Mouse (Mus musculus) left cerebral cortex, adult 8-10 months (tissue): ENCODE measurements around the gene Ddc. TPM values are rescaled to one million over a fixed set of nuclear protein-coding genes. Genes with fewer than 3 reads are reported as not detected.
A peak's percentile ranks its signal among the peaks of the same experiment; 100 is the strongest.

Experiments
- DNase-seq, 2 experiments: peaks; one replicate each; pipeline ENCODE4 v3.0.0; 2022; ENCODE audit warnings: low spot score in 2 of 2
- total RNA-seq, 4 experiments: library from RNA; stranded (reverse); gene quantifications; 2 replicates each; pipeline ENCODE4 v1.2.4; 2022

Gene Ddc
- total RNA-seq, 4 experiments from 2014 or later, result 6.6 to 8.9 (median 7.8) TPM

DNA sequence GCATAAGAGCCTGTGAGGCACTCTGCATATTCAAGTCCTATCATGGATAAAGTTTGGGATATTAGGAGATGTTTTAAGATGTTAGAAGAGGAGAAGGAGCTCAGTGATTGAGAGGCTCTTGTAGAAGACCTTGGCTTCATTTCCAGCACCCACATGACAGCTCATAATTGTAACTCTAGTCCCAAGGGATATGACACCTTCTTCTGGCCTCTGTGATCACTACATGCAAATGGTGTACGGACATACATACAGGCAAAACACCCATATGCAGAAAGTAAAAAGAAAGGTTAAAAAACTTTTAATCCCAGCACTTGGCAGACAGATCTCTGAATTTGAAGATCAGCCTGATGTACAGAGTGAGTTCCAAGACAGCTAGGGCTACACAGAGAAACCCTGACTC is 99.3 kb downstream of the Ddc start:
- DNase-seq, result no peak

DNA sequence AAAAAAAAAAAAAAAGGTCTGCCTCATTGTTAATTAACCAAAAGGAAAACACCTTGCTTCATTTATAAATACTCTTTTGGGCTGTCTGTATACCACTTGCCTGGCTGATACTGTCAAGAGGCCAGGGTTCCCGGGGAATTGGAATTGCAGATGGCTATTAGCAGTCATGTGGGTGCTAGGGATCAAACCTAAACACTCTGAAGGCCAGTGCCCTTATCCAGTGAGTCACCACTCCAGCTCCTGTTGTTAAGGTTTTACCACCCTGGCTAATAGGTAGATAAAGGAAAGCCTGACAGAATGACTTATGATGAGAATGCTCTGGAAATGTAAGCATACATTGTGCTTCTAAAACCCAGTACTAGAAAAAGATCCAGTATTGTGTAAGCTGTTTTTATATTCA is 103.3 kb downstream of the Ddc start:
- no peak for DNase-seq

DNA sequence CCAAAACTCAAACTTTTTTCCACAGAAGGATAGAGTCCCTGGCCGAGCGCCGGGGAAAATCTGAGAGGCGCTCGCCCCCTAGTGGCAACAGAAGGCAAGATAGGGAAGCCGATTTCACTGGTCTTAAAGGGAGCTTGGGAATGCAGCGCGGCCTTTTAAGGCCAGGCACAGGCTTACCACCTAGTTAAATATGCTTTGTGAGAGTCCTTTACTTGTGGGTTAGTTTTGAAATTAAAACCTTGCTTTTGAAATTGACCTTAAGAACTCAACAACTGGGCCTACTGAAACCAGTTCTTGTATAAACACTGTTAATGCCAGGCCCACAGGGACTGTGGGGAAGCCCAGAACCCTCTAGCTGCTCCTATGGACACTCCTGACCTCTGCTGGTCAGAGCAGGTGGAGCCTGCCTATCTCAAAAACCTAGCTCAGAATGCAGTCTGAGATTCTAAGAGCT is 109.4 kb downstream of the Ddc start:
- peak; percentile 23 to 46 for DNase-seq

DNA sequence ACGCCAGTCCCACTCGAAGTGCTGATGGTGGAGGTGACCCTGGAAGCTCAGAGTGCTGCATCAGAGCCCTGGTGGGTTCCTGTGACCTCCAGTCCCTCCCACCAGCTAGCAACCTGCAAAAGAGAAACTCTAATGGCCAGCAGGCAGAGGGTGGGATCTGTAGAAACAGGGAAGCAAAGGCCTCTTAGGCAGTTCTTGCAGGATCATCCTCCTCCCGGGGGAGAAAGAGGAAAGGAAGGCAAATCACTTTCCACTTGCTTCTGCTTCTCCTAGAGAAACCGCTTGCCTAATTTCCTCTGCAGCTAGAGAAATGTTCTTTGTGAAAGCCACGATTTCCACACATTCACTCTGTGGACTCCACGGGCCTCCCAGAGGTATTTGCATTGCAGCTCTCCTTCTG is 112.5 kb downstream of the Ddc start:
- no peak for DNase-seq

GRCm38 (mm10) chr11:11781728-11782127 is 116.2 kb downstream of the Ddc start:
- DNase-seq, result no peak

DNA sequence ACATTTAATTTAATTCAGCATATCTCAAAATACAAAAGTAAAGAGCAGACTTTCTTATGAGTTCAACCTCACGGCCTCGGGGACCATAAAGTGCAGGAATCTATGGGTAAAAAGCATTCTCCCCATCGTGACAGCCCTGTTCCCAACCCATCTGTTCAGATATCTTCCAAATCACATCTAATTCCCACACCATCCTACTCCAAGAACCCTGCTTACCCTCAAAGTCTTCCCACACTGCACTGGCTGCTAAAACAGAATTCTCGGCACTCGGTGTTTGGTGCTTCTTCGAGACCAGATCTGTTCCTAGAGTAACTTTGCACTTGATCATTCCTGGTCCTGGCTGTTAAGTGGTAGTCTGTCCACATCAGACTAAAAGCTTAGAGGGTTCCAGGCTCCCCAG is 119.6 kb downstream of the Ddc start:
- DNase-seq, result no peak

DNA sequence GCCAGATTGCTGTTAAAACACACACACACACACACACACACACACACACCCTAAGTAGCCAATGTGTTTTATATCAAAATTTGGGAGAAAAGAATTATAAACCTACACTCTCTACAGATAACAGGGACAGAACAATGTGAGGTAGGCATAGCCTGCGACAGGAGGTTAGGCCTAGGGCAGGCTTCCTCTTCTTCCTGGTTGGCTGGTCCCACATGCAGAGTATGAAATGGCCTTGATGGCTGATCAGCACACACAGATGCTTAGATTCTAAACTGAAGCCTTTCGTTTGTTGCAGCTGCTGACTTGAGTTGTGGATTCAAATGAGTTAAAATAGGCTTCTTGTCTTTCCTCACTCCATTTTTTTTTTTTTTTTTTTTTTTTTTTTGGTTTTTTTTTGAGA is 120.1 kb downstream of the Ddc start:
- no peak for DNase-seq

GRCm38 (mm10) chr11:11777246-11777645 is 120.7 kb downstream of the Ddc start:
- no peak for DNase-seq

DNA sequence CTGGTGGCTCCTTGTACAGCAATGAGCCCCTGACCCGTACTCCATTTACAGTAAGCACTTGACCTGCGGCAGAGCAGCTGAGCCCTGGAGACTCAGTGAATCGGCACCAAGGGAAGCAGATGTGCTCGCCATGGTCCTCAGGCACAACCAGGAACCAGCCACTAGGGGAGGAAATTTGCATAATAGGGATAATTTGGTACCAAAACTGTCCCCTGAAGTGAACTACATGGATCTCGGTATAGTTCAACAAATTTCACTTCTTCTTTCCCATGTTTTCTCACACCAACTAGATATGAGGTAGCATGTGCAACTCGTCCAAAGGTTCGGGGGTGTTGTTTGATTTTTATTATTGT is 121.1 kb downstream of the Ddc start:
- no peak for DNase-seq

- no peak for DNase-seq
Measured at GRCm38 (mm10) chr11:11776071-11776821, 121.7 kb downstream of the Ddc start.

GRCm38 (mm10) chr11:11774893-11775292 is 123.1 kb downstream of the Ddc start:
- no peak for DNase-seq

DNA sequence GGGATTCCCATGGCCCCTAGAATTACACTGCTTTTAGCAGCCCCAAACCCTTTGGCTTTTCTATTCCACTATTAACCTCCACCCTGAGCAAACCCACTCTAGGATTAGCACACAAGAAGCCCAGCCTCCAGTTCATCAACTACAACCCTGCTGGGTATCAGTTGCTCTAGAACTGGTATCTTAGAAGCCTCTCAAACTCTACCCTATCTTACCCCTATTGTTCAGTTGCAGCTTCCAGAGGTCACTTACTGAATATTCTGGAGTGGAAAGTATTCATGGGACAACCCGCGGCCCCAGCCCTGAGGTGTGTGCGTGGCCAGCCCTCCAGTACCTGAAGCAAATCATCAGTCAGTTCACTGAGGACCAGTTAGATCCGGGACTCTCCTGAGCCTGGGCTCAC is 123.6 kb downstream of the Ddc start:
- no peak for DNase-seq

GRCm38 (mm10) chr11:11772196-11772595 is 125.7 kb downstream of the Ddc start:
- no peak for DNase-seq

GRCm38 (mm10) chr11:11770691-11771090 is 127.3 kb downstream of the Ddc start:
- no peak for DNase-seq

DNA sequence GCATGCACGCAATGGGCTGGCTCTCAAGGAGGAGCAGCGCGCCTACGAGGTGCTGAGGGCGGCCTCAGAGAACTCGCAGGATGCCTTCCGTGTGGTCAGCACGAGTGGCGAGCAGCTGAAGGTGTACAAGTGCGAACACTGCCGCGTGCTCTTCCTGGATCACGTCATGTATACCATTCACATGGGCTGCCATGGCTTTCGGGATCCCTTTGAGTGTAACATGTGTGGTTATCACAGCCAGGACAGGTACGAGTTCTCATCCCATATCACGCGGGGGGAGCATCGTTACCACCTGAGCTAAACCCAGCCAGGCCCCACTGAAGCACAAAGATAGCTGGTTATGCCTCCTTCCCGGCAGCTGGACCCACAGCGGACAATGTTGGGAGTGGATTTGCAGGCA is 128.7 kb downstream of the Ddc start:
- no peak for DNase-seq

- no peak for DNase-seq
Measured at GRCm38 (mm10) chr11:11768057-11768456, 129.9 kb downstream of the Ddc start.

- DNase-seq, result no peak
Measured at GRCm38 (mm10) chr11:11766736-11767135, 131.2 kb downstream of the Ddc start.

GRCm38 (mm10) chr11:11766105-11766504 is 131.8 kb downstream of the Ddc start:
- DNase-seq, result no peak

DNA sequence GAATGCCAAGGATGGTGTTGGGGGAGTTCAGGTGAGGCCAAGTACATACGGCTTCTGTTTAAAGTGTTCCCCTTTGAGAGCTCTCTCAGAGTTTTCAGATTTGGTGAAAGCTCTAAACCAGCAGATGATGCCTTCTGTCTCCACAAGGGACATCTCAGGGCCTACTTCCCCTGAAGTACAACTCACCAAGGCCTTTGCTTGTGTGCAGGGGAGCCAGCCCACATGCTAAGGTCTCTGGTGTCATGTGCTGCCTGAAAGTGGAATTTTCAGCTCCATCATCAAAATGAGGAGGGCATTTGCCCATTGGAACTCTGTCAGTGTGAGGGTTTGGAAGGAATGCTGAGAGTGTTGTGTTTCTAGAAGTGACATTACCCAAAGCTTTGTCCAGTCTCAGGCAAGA is 132.5 kb downstream of the Ddc start:
- no peak for DNase-seq

Other genes starting within 250 kb of the Ddc start
- 1 to 10 TPM; 2.8 to 7.6 (median 6.1) TPM for gene Ikzf1, start 213.1 kb downstream of the Ddc start, total RNA-seq
- under 1 TPM; 0.67 to 0.89 (median 0.85) TPM for gene Fignl1, start 89.2 kb downstream of the Ddc start, total RNA-seq
- gene Grb10, start 140.5 kb upstream of the Ddc start, total RNA-seq, result 10 to 100 TPM; 47.8 to 55.4 (median 52.4) TPM